Mouse (Mus musculus): ENCODE results near the gene Gm45062. TPM values are rescaled to one million over a fixed set of nuclear protein-coding genes. Genes with fewer than 3 reads are reported as not detected.
A peak's percentile ranks its signal among the peaks of the same experiment; 100 is the strongest.

Gene Gm45062
- polyA plus RNA-seq, 1 experiment from 2014 or later = 15.9 TPM

GRCm38 (mm10) chr6:8376351-8376750, 117.1 kb downstream of the Gm45062 start:
- H3K27me3 ChIP-seq = no peaks in the 10 kb centered on the region
- no peak overlapping the region for H3K4me3 ChIP-seq
- H3K36me3 ChIP-seq = peaks cover 10% of the 10 kb centered on the region
- no peak for ATAC-seq (ENCODE audit: low read depth)
- H3K27ac ChIP-seq (replicated peaks) = no peak overlapping the region
- no peak overlapping the region for H3K4me2 ChIP-seq
- no peaks in the 10 kb centered on the region for H3K9me3 ChIP-seq
- H3K4me1 ChIP-seq (replicated peaks) = no peaks in the 10 kb centered on the region
- 91% methylated on average over 5 of the region's 5 CpGs for WGBS
- no peak overlapping the region for H3K9ac ChIP-seq

- WGBS = 88% methylated on average over 8 of the region's 8 CpGs
- Histone ChIP-seq H3K27ac (replicated peaks) (no peak overlapping the region), H3K4me2 (no peak overlapping the region), H3K4me1 (replicated peaks) (no peaks in the 10 kb centered on the region), H3K27me3 (no peaks in the 10 kb centered on the region), H3K4me3 (no peak overlapping the region), H3K9ac (no peak overlapping the region), H3K9me3 (no peaks in the 10 kb centered on the region), H3K36me3 (peaks cover 10% of the 10 kb centered on the region)
- no peak for ATAC-seq (ENCODE audit: low read depth)
Observed at GRCm38 (mm10) chr6:8377667-8378066, 118.4 kb downstream of the Gm45062 start.

GRCm38 (mm10) chr6:8389307-8389706, 130.1 kb downstream of the Gm45062 start:
- no peaks in the 10 kb centered on the region for H3K27me3 ChIP-seq
- no peak overlapping the region for H3K4me2 ChIP-seq
- no peak overlapping the region for H3K9ac ChIP-seq
- no peaks in the 10 kb centered on the region for H3K4me1 ChIP-seq (replicated peaks)
- H3K27ac ChIP-seq (replicated peaks) = no peak overlapping the region
- H3K4me3 ChIP-seq = no peak overlapping the region
- H3K36me3 ChIP-seq = no peaks in the 10 kb centered on the region
- H3K9me3 ChIP-seq = no peaks in the 10 kb centered on the region
- WGBS = 95% methylated on average over 2 of the region's 2 CpGs
- no peak for ATAC-seq (ENCODE audit: low read depth)

- H3K4me3 ChIP-seq = no peak overlapping the region
- H3K4me2 ChIP-seq = no peak overlapping the region
- no peak overlapping the region for H3K9ac ChIP-seq
- no peaks in the 10 kb centered on the region for H3K9me3 ChIP-seq
- peaks cover 8% of the 10 kb centered on the region; the same call in 1 of the 2 replicates for H3K4me1 ChIP-seq (replicated peaks)
- no peak overlapping the region for H3K27ac ChIP-seq (replicated peaks)
- WGBS = 95% methylated on average over 6 of the region's 6 CpGs
- H3K27me3 ChIP-seq = no peaks in the 10 kb centered on the region
- ATAC-seq (ENCODE audit: low read depth) = no peak
- H3K36me3 ChIP-seq = no peaks in the 10 kb centered on the region
Observed at GRCm38 (mm10) chr6:8390296-8390695, 131.0 kb downstream of the Gm45062 start.

- Histone ChIP-seq H3K27me3 (no peaks in the 10 kb centered on the region), H3K4me1 (replicated peaks) (peaks cover 8% of the 10 kb centered on the region; the same call in 1 of the 2 replicates), H3K9ac (no peak overlapping the region), H3K27ac (replicated peaks) (no peak overlapping the region), H3K9me3 (no peaks in the 10 kb centered on the region), H3K36me3 (no peaks in the 10 kb centered on the region), H3K4me2 (no peak overlapping the region), H3K4me3 (no peak overlapping the region)
- WGBS = 74% methylated on average over 2 of the region's 2 CpGs
- ATAC-seq (ENCODE audit: low read depth) = no peak
Observed at GRCm38 (mm10) chr6:8390935-8391334, 131.7 kb downstream of the Gm45062 start.

GRCm38 (mm10) chr6:8393029-8393428, 133.8 kb downstream of the Gm45062 start:
- H3K27me3 ChIP-seq = no peaks in the 10 kb centered on the region
- no peak overlapping the region for H3K4me3 ChIP-seq
- ATAC-seq (ENCODE audit: low read depth) = no peak
- no peaks in the 10 kb centered on the region for H3K9me3 ChIP-seq
- no peak overlapping the region for H3K27ac ChIP-seq (replicated peaks)
- no peaks in the 10 kb centered on the region for H3K36me3 ChIP-seq
- whole genome bisulfite sequencing = 86% methylated on average over 4 of the region's 4 CpGs
- no peak overlapping the region for H3K4me2 ChIP-seq
- no peak overlapping the region for H3K9ac ChIP-seq
- peaks cover 11% of the 10 kb centered on the region; the same call in 1 of the 2 replicates for H3K4me1 ChIP-seq (replicated peaks)

- no peaks in the 10 kb centered on the region for H3K27me3 ChIP-seq
- no peak overlapping the region for H3K4me3 ChIP-seq
- no peaks in the 10 kb centered on the region for H3K36me3 ChIP-seq
- H3K4me1 ChIP-seq (replicated peaks) = peaks cover 11% of the 10 kb centered on the region; the same call in 1 of the 2 replicates
- H3K9me3 ChIP-seq = no peaks in the 10 kb centered on the region
- no peak overlapping the region for H3K9ac ChIP-seq
- H3K27ac ChIP-seq (replicated peaks) = no peak overlapping the region
- H3K4me2 ChIP-seq = no peak overlapping the region
- peak; percentile 57; the same call in 1 of the 2 replicates for ATAC-seq (ENCODE audit: low read depth)
Observed at GRCm38 (mm10) chr6:8394044-8394443, 134.8 kb downstream of the Gm45062 start.

GRCm38 (mm10) chr6:8395061-8395460, 135.8 kb downstream of the Gm45062 start:
- Histone ChIP-seq H3K27ac (replicated peaks) (no peak overlapping the region), H3K4me3 (no peak overlapping the region), H3K9ac (no peak overlapping the region), H3K4me2 (no peak overlapping the region), H3K9me3 (no peaks in the 10 kb centered on the region), H3K36me3 (no peaks in the 10 kb centered on the region), H3K4me1 (replicated peaks) (peaks cover 12% of the 10 kb centered on the region; the same call in 1 of the 2 replicates), H3K27me3 (no peaks in the 10 kb centered on the region)
- 0 out of 2 replicates have a peak, but pooled peaks have one; percentile 37 for ATAC-seq (ENCODE audit: low read depth)
- 26% methylated on average over 4 of the region's 4 CpGs for WGBS

GRCm38 (mm10) chr6:8397252-8397651, 138.0 kb downstream of the Gm45062 start:
- no peak overlapping the region for H3K4me2 ChIP-seq
- H3K4me3 ChIP-seq = no peak overlapping the region
- ATAC-seq (ENCODE audit: low read depth) = no peak
- H3K27me3 ChIP-seq = no peaks in the 10 kb centered on the region
- H3K27ac ChIP-seq (replicated peaks) = no peak overlapping the region
- no peaks in the 10 kb centered on the region for H3K36me3 ChIP-seq
- peaks cover 14% of the 10 kb centered on the region; the same call in 1 of the 2 replicates for H3K4me1 ChIP-seq (replicated peaks)
- H3K9ac ChIP-seq = no peak overlapping the region
- H3K9me3 ChIP-seq = no peaks in the 10 kb centered on the region
- 75% methylated on average over 7 of the region's 7 CpGs for WGBS

- peaks cover 11% of the 10 kb centered on the region; the same call in 1 of the 2 replicates for H3K4me1 ChIP-seq (replicated peaks)
- no peak for ATAC-seq (ENCODE audit: low read depth)
- WGBS = 65% methylated on average over 1 of the region's 1 CpGs
- H3K4me3 ChIP-seq = no peak overlapping the region
- no peak overlapping the region for H3K4me2 ChIP-seq
- no peaks in the 10 kb centered on the region for H3K36me3 ChIP-seq
- H3K9ac ChIP-seq = no peak overlapping the region
- H3K9me3 ChIP-seq = no peaks in the 10 kb centered on the region
- no peaks in the 10 kb centered on the region for H3K27me3 ChIP-seq
- no peak overlapping the region for H3K27ac ChIP-seq (replicated peaks)
Observed at GRCm38 (mm10) chr6:8399710-8400109, 140.5 kb downstream of the Gm45062 start.

GRCm38 (mm10) chr6:8403127-8403526, 143.9 kb downstream of the Gm45062 start:
- WGBS = 90% methylated on average over 5 of the region's 5 CpGs

GRCm38 (mm10) chr6:8405844-8406243, 146.6 kb downstream of the Gm45062 start:
- no peak for ATAC-seq (ENCODE audit: low read depth)

More at GRCm38 (mm10) chr6:8403127-8403526, 143.9 kb downstream of the Gm45062 start:
- Histone ChIP-seq H3K9ac (no peak overlapping the region), H3K27me3 (no peaks in the 10 kb centered on the region), H3K4me3 (no peak overlapping the region), H3K27ac (replicated peaks) (no peak overlapping the region), H3K9me3 (no peaks in the 10 kb centered on the region), H3K4me1 (replicated peaks) (0 out of 2 replicates have a peak, but pooled peaks cover 2% of the 10 kb centered on the region), H3K36me3 (no peaks in the 10 kb centered on the region), H3K4me2 (no peak overlapping the region)
- ATAC-seq (ENCODE audit: low read depth) = no peak

GRCm38 (mm10) chr6:8408332-8408731, 149.1 kb downstream of the Gm45062 start:
- Histone ChIP-seq H3K4me3 (no peak overlapping the region), H3K27ac (replicated peaks) (no peak overlapping the region), H3K36me3 (no peaks in the 10 kb centered on the region), H3K9me3 (no peaks in the 10 kb centered on the region), H3K27me3 (no peaks in the 10 kb centered on the region), H3K9ac (no peak overlapping the region), H3K4me1 (replicated peaks) (peaks cover 7% of the 10 kb centered on the region), H3K4me2 (no peak overlapping the region)
- no peak for ATAC-seq (ENCODE audit: low read depth)
- 97% methylated on average over 2 of the region's 2 CpGs for WGBS

More at GRCm38 (mm10) chr6:8405844-8406243, 146.6 kb downstream of the Gm45062 start:
- H3K4me1 ChIP-seq (replicated peaks) = no peaks in the 10 kb centered on the region
- no peaks in the 10 kb centered on the region for H3K9me3 ChIP-seq
- H3K27ac ChIP-seq (replicated peaks) = no peak overlapping the region
- no peak overlapping the region for H3K4me3 ChIP-seq
- H3K4me2 ChIP-seq = no peak overlapping the region
- no peak overlapping the region for H3K9ac ChIP-seq
- no peaks in the 10 kb centered on the region for H3K27me3 ChIP-seq
- WGBS = 87% methylated on average over 5 of the region's 5 CpGs
- H3K36me3 ChIP-seq = no peaks in the 10 kb centered on the region
